Comparison of ENCODE assay signal across 8 mouse cellular contexts in genomic region chr5:151233400-151234031, GRCm38 (mm10). TPM values are rescaled to one million over a fixed set of nuclear protein-coding genes. Genes with fewer than 3 reads are reported as not detected.
A peak's percentile ranks its signal among the peaks of the same experiment; 100 is the strongest.
DNase-seq lines count a peak whose midpoint lies in the region; ATAC-seq and TF ChIP-seq lines count a peak whose summit lies in the region.

TSS of gene Stard13 (minus strand) at chr5:151233836.

- TF ChIP-seq CTCF in liver, postnatal 0 days (IDR thresholded peaks at IDR 0.05; ENCODE audit: low read depth) = no peak
- TF ChIP-seq CTCF in olfactory bulb, adult 2 months (IDR thresholded peaks at IDR 0.05; ENCODE audit: insufficient read depth, low read depth, low read length) = no peak

- TF ChIP-seq POLR2A in olfactory bulb, adult 2 months (IDR thresholded peaks at IDR 0.05; ENCODE audit: insufficient read depth, low read depth, low read length) = no peak

- WGBS in forebrain, embryonic 11.5 days = 1% methylated on average over 49 of the region's 49 CpGs
- under 1% methylated on average over 49 of the region's 49 CpGs for WGBS in heart, embryonic 16.5 days
- WGBS in liver, postnatal 0 days (ENCODE audit: insufficient replicate concordance) = 1% methylated on average over 45 of the region's 49 CpGs
- under 1% methylated on average over 49 of the region's 49 CpGs for WGBS in olfactory bulb, adult 2 months

- no peaks in the 10 kb centered on the region for H3K9me3 ChIP-seq in forebrain, embryonic 11.5 days (ENCODE audit: control insufficient read depth, low read length)
- no peaks in the 10 kb centered on the region for H3K9me3 ChIP-seq in heart, embryonic 16.5 days (replicated peaks; ENCODE audit: control insufficient read depth, low read length)
- no peaks in the 10 kb centered on the region for H3K9me3 ChIP-seq in liver, postnatal 0 days (ENCODE audit: low read length)

- peaks cover 11% of the 10 kb centered on the region for H3K27me3 ChIP-seq in forebrain, embryonic 11.5 days (ENCODE audit: control insufficient read depth, insufficient read depth, low read length)
- H3K27me3 ChIP-seq in heart, embryonic 16.5 days (ENCODE audit: control insufficient read depth, insufficient read depth, low read length) = peaks cover 3% of the 10 kb centered on the region; the same call in 1 of the 2 replicates
- H3K27me3 ChIP-seq in liver, postnatal 0 days (ENCODE audit: insufficient read depth, low read length) = peaks cover 15% of the 10 kb centered on the region; the same call in 1 of the 2 replicates

- H3K27ac ChIP-seq in forebrain, embryonic 11.5 days (ENCODE audit: low read depth, low read length) = no peak within 1 kb of the TSS
- no peak within 1 kb of the TSS for H3K27ac ChIP-seq in heart, embryonic 16.5 days (ENCODE audit: low read length)
- H3K27ac ChIP-seq in liver, postnatal 0 days (ENCODE audit: low read depth) = no peak within 1 kb of the TSS
- H3K27ac ChIP-seq in olfactory bulb, adult 2 months (ENCODE audit: insufficient read depth, low read depth, low read length) = no peak within 1 kb of the TSS

- peak within 1 kb of the TSS; percentile 46 for H3K4me3 ChIP-seq in forebrain, embryonic 11.5 days (ENCODE audit: low read depth, low read length)
- peak within 1 kb of the TSS; percentile 66 for H3K4me3 ChIP-seq in heart, embryonic 16.5 days (ENCODE audit: low read length)
- peak within 1 kb of the TSS; percentile 55 for H3K4me3 ChIP-seq in liver, postnatal 0 days (ENCODE audit: low read depth, low read length)
- peak within 1 kb of the TSS; percentile 60 for H3K4me3 ChIP-seq in olfactory bulb, adult 2 months (ENCODE audit: insufficient read depth, low read depth, low read length)

- TF ChIP-seq EP300 in liver, postnatal 0 days (IDR thresholded peaks at IDR 0.05; ENCODE audit: low read depth) = no peak

- 0 out of 2 replicates have a peak, but pooled peaks cover 4% of the 10 kb centered on the region for H3K4me1 ChIP-seq in forebrain, embryonic 11.5 days (replicated peaks; ENCODE audit: control insufficient read depth, insufficient read depth, low read length)
- peaks cover 4% of the 10 kb centered on the region; the same call in 1 of the 2 replicates for H3K4me1 ChIP-seq in heart, embryonic 16.5 days (ENCODE audit: control insufficient read depth, insufficient read depth, low read length)
- peaks cover 3% of the 10 kb centered on the region; the same call in 1 of the 2 replicates for H3K4me1 ChIP-seq in liver, postnatal 0 days (ENCODE audit: insufficient read depth)
- H3K4me1 ChIP-seq in olfactory bulb, adult 2 months (ENCODE audit: control insufficient read depth, insufficient read depth, low read length) = peaks cover 9% of the 10 kb centered on the region

- DNase-seq in urinary bladder, adult 18-20 months (ENCODE audit: low spot score in 2 of 2) = peak; percentile 14 to 28
- DNase-seq in urinary bladder, postnatal 10 days (ENCODE audit: low spot score) = no peak
- peak; percentile 67 for DNase-seq in forebrain, embryonic 11.5 days (ENCODE audit: low spot score)
- peak; percentile 71 for DNase-seq in kidney, postnatal 14 days
- peak; percentile 30 for DNase-seq in liver, postnatal 0 days
- DNase-seq in T-cell, adult 2 months (ENCODE audit: low spot score) = no peak

- H3K9ac ChIP-seq in forebrain, embryonic 11.5 days (ENCODE audit: low read length) = peak within 1 kb of the TSS; percentile 64
- H3K9ac ChIP-seq in heart, embryonic 16.5 days (ENCODE audit: low read length) = peak within 1 kb of the TSS; percentile 76
- H3K9ac ChIP-seq in liver, postnatal 0 days (replicated peaks) = peak within 1 kb of the TSS; percentile 63

- no peaks in the 10 kb centered on the region for H3K36me3 ChIP-seq in forebrain, embryonic 11.5 days (ENCODE audit: control insufficient read depth, insufficient read depth, low read length)
- no peaks in the 10 kb centered on the region for H3K36me3 ChIP-seq in heart, embryonic 16.5 days (ENCODE audit: control insufficient read depth, insufficient read depth)
- H3K36me3 ChIP-seq in liver, postnatal 0 days (replicated peaks; ENCODE audit: insufficient read depth, low read length) = no peaks in the 10 kb centered on the region

- peak within 1 kb of the TSS; percentile 90 for H3K4me2 ChIP-seq in forebrain, embryonic 11.5 days (ENCODE audit: low read depth, low read length, severe bottlenecking)
- peak within 1 kb of the TSS; percentile 76 for H3K4me2 ChIP-seq in heart, embryonic 16.5 days (ENCODE audit: low read depth, low read length)
- H3K4me2 ChIP-seq in liver, postnatal 0 days (ENCODE audit: low read depth, low read length) = peak within 1 kb of the TSS; percentile 82

- peak; percentile 79 for ATAC-seq in forebrain, embryonic 11.5 days (replicated peaks; ENCODE audit: low FRiP score)
- ATAC-seq in heart, embryonic 16.5 days (replicated peaks; ENCODE audit: extremely low read depth, insufficient read depth, low FRiP score) = peak; percentile 77
- ATAC-seq in liver, postnatal 0 days = peak; percentile 70

RNA-seq across cellular contexts. Expression of gene Stard13, which starts in this region (rescaled TPM):
- 2.7 and 3.4 TPM in 2 replicates for polyA plus RNA-seq in forebrain, embryonic 11.5 days (2014; fragmentation: Nextera tagmentation; extraction: Ambion mirVana)
- polyA plus RNA-seq in heart, embryonic 16.5 days (2015; fragmentation: Nextera tagmentation; extraction: Ambion mirVana) = 4.5 and 6.2 TPM in 2 replicates
- 1.0 and 1.1 TPM in 2 replicates for polyA plus RNA-seq in liver, postnatal 0 days (2015; fragmentation: Nextera tagmentation; extraction: Ambion mirVana)
- not detected in 2 replicates for polyA plus RNA-seq in olfactory bulb, adult 2 months (2012; ENCODE audit: insufficient read depth, insufficient read length, low replicate concordance, missing spikeins)

Comparison
In these comparisons a context has a peak if more than half of its experiments do, and no peak if none do; other contexts are left out.
1. DNase-seq: peak in urinary bladder, adult 18-20 months (2 of 2), forebrain, embryonic 11.5 days (single experiment), kidney, postnatal 14 days (single experiment) and liver, postnatal 0 days (single experiment); none in urinary bladder, postnatal 10 days (single experiment) and T-cell, adult 2 months (single experiment).
2. Peak in every context shown above with its lines, with median percentiles within 50 percentile points of each other: ATAC-seq, H3K4me2 ChIP-seq, H3K4me3 ChIP-seq and H3K9ac ChIP-seq.